ENCODE assay signal across 8 mouse cellular contexts in genomic region chr7:79495988-79496815, GRCm38 (mm10). TPM values are rescaled to one million over a fixed set of nuclear protein-coding genes. Genes with fewer than 3 reads are reported as not detected.
DNase-seq lines count a peak whose midpoint lies in the region; ATAC-seq lines count a peak whose summit lies in the region.

No protein-coding gene starts in this region.

- WGBS in hindbrain, embryonic 13.5 days, result 1% methylated on average over 38 of the region's 38 CpGs

- peak overlapping the region; percentile 65 for H3K9ac ChIP-seq in hindbrain, embryonic 13.5 days

- peaks cover 35% of the 10 kb centered on the region for H3K27me3 ChIP-seq in hindbrain, embryonic 13.5 days

- no peaks in the 10 kb centered on the region for H3K9me3 ChIP-seq in hindbrain, embryonic 13.5 days

- no peaks in the 10 kb centered on the region for H3K36me3 ChIP-seq in hindbrain, embryonic 13.5 days

- peak; percentile 65 for ATAC-seq in hindbrain, embryonic 13.5 days (ENCODE audit: low FRiP score)
- ATAC-seq in megakaryocyte, adult 5-6 weeks (ENCODE audit: poor library complexity, severe bottlenecking), result peak; percentile 98

- DNase-seq in Muller cell, postnatal 12 days (ENCODE audit: inconsistent ontology term), result peak; percentile 79
- DNase-seq in cerebellum, adult 9-10 months, result peak; percentile 90
- peak; percentile 81 to 89 for DNase-seq in frontal cortex, postnatal 10 days (ENCODE audit: low spot score in 2 of 2)
- DNase-seq in layer of hippocampus, postnatal 36 days, result peak; percentile 88 to 90
- DNase-seq in right cerebral cortex, adult 18-20 months, result peak; percentile 92
- DNase-seq in urinary bladder, postnatal 10 days (ENCODE audit: low spot score), result peak; percentile 51

- peaks cover 34% of the 10 kb centered on the region for H3K4me1 ChIP-seq in hindbrain, embryonic 13.5 days (replicated peaks)

- H3K4me3 ChIP-seq in hindbrain, embryonic 13.5 days, result peak overlapping the region; percentile 37

- H3K4me2 ChIP-seq in hindbrain, embryonic 13.5 days, result peak overlapping the region; percentile 96

- peak overlapping the region; percentile 99 for H3K27ac ChIP-seq in hindbrain, embryonic 13.5 days

RNA-seq across cellular contexts. Expression of gene Polg, which starts 30.0 kb away (rescaled TPM):
- 21.9 and 22.5 TPM in 2 replicates for polyA plus RNA-seq in hindbrain, embryonic 13.5 days (2015; fragmentation: Nextera tagmentation; extraction: Ambion mirVana)
- total RNA-seq in layer of hippocampus, postnatal 36 days (2021), result 10 to 100 TPM; 87.0 to 90.7 TPM
- 18.9 and 26.5 TPM in 2 replicates for total RNA-seq in megakaryocyte, adult 5-6 weeks (2015)
- total RNA-seq in megakaryocyte, adult 5-6 weeks (2017), result 61.2 and 71.9 TPM in 2 replicates

Comparison
In these comparisons a context has a peak if more than half of its experiments do, and no peak if none do; other contexts are left out.
1. Peak in every context shown above with its lines: DNase-seq, ATAC-seq, H3K4me3 ChIP-seq and H3K27ac ChIP-seq.